Mouse (Mus musculus): ENCODE data around the gene Frs2.
A peak's percentile ranks its signal among the peaks of the same experiment; 100 is the strongest.
"Not testable (repeated sequence)": the region's sequence is repeated elsewhere in the genome, so short reads cannot be mapped to it uniquely, and the experiment has no call there.

Gene Frs2

DNA sequence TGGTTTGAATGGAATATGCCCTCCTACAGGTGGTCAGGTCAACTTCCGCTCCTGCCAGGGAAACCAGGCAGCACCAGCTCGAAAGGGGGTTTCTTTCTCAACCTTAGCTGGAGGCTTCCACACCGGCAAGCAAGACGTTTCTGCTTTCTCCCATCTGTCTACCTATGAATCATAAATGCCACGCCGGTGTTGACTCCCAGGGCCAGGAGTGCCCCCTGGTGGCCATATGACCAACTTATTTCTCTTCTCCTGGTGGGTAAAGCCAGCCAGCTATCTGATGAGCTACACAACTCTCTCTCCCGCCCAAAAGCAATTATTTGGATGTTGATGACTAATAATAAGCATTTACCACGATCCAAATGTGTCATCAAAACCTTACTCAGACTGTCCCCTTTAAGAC lies 114.5 kb downstream of the Frs2 start:
- peak; percentile 68 to 72 for DNase-seq

DNA sequence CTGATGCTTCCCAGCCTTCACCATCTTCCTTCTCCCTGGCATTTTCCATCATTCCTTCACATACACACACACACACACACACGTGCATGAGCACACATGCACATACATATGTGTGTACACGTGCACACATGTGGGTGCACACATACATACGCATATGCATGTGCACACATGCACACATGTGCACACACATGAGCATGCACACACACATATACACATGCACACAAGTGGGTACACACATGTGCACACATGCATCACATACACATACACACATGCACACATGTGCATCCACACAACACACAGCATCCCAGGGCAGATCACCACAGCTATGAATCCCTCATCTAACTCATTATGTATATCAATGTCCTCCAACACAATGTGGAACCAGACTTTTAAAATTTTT lies 117.2 kb downstream of the Frs2 start:
- no peak for DNase-seq

DNA sequence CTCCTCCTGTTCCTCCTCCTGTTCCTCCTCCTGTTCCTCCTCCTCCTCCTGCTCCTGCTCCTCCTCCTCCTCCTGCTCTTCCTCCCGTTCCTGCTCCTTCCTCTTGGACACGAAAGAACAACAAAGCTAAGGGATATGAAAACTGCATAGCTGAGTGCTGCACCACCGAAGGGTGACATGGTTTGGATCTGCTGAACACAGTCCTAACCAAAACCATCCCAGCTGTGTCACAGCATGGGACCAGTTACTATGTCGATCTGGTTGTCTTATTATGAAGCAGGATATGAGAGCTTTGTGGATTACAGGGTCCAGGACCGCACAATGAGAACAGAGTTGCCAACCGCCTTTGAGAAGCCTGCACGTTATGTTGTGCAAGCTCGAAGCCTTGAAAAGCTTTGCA lies 122.2 kb downstream of the Frs2 start:
- DNase-seq = no peak

DNA sequence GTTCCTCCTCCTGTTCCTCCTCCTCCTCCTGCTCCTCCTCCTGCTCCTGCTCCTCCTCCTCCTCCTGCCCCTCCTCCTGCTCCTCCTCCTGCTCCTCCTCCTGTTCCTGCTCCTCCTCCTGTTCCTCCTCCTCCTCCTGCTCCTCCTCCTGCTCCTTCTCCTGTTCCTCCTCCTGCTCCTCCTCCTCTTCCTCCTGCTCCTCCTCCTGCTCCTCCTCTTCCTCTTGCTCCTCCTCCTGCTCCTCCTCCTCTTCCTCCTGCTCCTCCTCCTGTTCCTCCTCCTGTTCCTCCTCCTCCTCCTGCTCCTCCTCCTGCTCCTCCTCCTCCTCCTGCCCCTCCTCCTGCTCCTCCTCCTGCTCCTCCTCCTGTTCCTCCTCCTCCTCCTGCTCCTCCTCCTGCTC lies 122.6 kb downstream of the Frs2 start:
- DNase-seq = not testable (repeated sequence)

DNA sequence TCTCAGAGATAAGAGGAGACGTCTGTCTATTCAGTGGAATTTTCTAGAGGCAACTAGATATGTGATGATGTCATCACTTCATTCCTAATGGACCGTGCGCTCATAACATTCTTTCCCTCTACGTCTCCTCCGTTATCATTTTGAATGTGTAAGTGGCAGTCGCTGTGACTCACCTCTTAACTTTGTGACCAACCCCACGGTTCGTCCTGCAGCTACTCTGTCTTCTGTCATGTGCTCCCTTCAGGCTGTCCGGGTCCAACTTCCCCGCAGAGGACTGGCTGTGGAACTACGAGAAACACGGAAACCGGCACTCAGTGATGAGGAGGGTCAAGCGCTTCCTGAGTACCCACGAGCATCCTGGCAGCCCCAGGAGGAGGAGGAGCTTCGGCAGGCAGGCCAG lies 124.6 kb downstream of the Frs2 start:
- no peak for DNase-seq

DNA sequence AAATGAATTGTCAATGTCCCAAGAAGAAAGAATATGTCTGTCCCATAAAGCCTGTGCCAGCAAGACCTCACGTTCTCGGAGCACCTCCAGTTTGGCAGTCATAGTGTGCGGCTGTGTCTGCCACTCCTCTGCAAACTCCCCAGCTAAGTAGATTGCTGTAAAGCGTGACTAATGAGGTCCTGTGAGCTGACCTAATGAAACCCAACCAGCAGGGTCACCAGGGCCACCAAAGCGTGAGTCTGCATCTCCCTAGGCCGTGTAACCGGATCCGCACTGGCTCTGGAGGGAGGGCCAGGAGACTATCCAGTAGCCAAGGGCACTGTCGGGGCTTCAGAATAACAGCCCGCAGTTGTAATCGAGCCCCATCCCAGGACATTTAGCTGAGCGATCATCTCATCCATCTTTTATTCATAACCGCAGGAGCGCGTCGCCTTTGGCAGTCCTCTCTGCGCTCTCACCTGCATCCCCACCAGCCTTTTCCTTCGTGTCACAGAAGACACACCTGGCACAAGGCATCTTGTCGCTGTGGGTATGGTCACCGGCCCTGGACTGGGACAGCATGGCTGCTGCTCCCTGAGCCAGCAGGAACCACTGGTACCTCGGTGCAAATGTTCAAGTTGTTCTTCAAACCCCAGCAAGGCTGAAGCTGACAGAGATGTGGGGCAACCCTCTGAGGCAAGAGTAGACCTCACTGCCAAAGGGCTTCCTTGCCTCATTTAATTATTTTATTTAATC lies 127.1 kb downstream of the Frs2 start:
- DNase-seq = no peak

Data from cerebellum, postnatal 36 days (tissue).